Mouse (Mus musculus): ENCODE measurements around the gene Tspan11.

Tspan11 gene

GRCm38 (mm10) chr6:127956172-127956571 is 68.8 kb downstream of the Tspan11 start:
- ChIA-PET CTCF (interaction anchor here in 1 of 4 experiments (0.5 kb wide), 1 partner anchor 265 kb away, joined by 3 read pairs; no protein-coding TSS in a partner anchor), POLR2A (no interaction called here)

GRCm38 (mm10) chr6:127960203-127960602 is 72.8 kb downstream of the Tspan11 start:
- POLR2A ChIA-PET, result no interaction called here

DNA sequence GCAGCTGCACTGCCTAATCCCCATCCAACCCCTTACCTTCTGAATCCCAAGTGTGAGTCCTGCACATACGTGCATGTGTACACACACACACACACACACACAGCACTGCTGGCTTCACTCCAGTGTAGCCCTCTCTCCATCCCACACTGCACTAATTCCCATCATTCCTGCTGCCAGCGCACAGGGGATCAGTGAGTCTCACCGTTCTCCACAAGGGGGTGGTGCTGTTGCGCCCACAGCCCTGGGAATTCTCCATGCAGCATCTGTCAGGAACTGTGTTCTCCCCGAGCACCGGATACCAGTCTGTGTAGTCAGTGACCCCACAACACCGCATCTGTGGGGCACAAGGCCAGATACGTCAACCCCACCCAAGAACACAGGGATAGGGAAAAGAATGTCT is 78.1 kb downstream of the Tspan11 start:
- ChIA-PET CTCF (interaction anchor here in 3 of 4 experiments (0.6 to 1.1 kb wide), 3 partner anchors 135 to 1078 kb away, joined by 3 to 4 read pairs (median 3); no protein-coding TSS in a partner anchor), POLR2A (interaction anchor here in 1 of 4 experiments (0.7 kb wide), 1 partner anchor 202 kb away, joined by 3 read pairs; no protein-coding TSS in a partner anchor)

More at GRCm38 (mm10) chr6:127960203-127960602, 72.8 kb downstream of the Tspan11 start:
- CTCF ChIA-PET, result interaction anchor here in 1 of 4 experiments (0.5 kb wide), 1 partner anchor 336 kb away, joined by 18 read pairs; no protein-coding TSS in a partner anchor

GRCm38 (mm10) chr6:127969709-127970108 is 82.3 kb downstream of the Tspan11 start:
- POLR2A ChIA-PET, result interaction anchor here in 2 of 4 experiments (0.9 to 1.0 kb wide), 3 partner anchors 36 to 116 kb away, joined by 3 read pairs; no protein-coding TSS in a partner anchor
- CTCF ChIA-PET, result interaction anchor here (0.6 to 3.0 kb wide), 34 partner anchors 8 to 836 kb away, joined by 3 to 17 read pairs (median 4); partner anchors contain the start of gene Tspan9 (in 1 of the 4)

- ChIA-PET POLR2A (interaction anchor here in 3 of 4 experiments (0.7 to 1.2 kb wide), 5 partner anchors 35 to 135 kb away, joined by 3 read pairs; no protein-coding TSS in a partner anchor), CTCF (interaction anchor here (0.5 to 3.0 kb wide), 53 partner anchors 8 to 835 kb away, joined by 3 to 17 read pairs (median 3); partner anchors contain the start of gene Tspan9 (in 1 of the 4))
These were observed 82.7 kb downstream of the Tspan11 start for GRCm38 (mm10) chr6:127970120-127970519.

GRCm38 (mm10) chr6:127970848-127971247 is 83.5 kb downstream of the Tspan11 start:
- CTCF ChIA-PET, result interaction anchor here (0.5 to 3.0 kb wide), 49 partner anchors 8 to 835 kb away, joined by 3 to 17 read pairs (median 3); partner anchors contain the start of gene Tspan9 (in 1 of the 4)
- POLR2A ChIA-PET, result interaction anchor here in 2 of 4 experiments (0.9 to 2.2 kb wide), 7 partner anchors 35 to 235 kb away, joined by 3 to 7 read pairs (median 3); no protein-coding TSS in a partner anchor

- ChIA-PET CTCF (interaction anchor here in 3 of 4 experiments (0.8 to 3.0 kb wide), 9 partner anchors 12 to 256 kb away, joined by 3 to 16 read pairs (median 5); no protein-coding TSS in a partner anchor), POLR2A (interaction anchor here in 2 of 4 experiments (0.6 to 2.2 kb wide), 5 partner anchors 9 to 236 kb away, joined by 3 to 7 read pairs (median 3); no protein-coding TSS in a partner anchor)
These were observed 84.5 kb downstream of the Tspan11 start for GRCm38 (mm10) chr6:127971931-127972330.

GRCm38 (mm10) chr6:127973553-127973952 is 86.2 kb downstream of the Tspan11 start:
- POLR2A ChIA-PET, result interaction anchor here in 2 of 4 experiments (0.6 to 1.2 kb wide), 3 partner anchors 18 to 428 kb away, joined by 3 to 5 read pairs (median 3); no protein-coding TSS in a partner anchor
- CTCF ChIA-PET, result interaction anchor here (0.5 to 1.2 kb wide), 10 partner anchors 8 to 614 kb away, joined by 3 to 17 read pairs (median 4); no protein-coding TSS in a partner anchor

- CTCF ChIA-PET, result interaction anchor here in 1 of 4 experiments (1.7 kb wide), 1 partner anchor 54 kb away, joined by 9 read pairs; no protein-coding TSS in a partner anchor
These were observed 86.6 kb downstream of the Tspan11 start for GRCm38 (mm10) chr6:127974000-127974399.

GRCm38 (mm10) chr6:127976695-127977094 is 89.3 kb downstream of the Tspan11 start:
- ChIA-PET POLR2A (interaction anchor here in 3 of 4 experiments (0.5 to 1.6 kb wide), 3 partner anchors 13 to 481 kb away, joined by 3 to 4 read pairs (median 3); no protein-coding TSS in a partner anchor), CTCF (no interaction called here)

More at GRCm38 (mm10) chr6:127974000-127974399, 86.6 kb downstream of the Tspan11 start:
- POLR2A ChIA-PET, result interaction anchor here in 1 of 4 experiments (1.2 kb wide), 1 partner anchor 18 kb away, joined by 3 read pairs; no protein-coding TSS in a partner anchor

DNA sequence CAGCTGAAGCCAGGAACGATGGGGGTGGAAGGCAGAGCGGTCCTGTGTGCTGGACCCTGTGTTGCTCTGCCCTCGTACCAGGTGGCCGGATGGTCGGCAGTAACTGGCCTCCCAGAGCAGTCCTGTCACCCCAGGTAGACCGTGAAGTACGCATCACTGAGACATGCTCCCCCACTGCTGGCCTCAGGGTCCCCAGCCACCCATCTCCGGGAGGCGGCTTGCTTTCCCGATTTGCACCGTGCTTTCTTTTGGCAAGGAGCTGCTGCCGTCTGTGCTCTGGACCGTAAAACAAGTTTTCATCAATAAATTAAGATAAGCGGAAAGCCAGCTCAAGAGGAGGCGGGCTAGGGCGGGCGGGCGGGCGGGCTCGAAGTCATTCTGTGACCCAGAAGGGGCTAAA is 91.6 kb downstream of the Tspan11 start:
- CTCF ChIA-PET, result interaction anchor here in 3 of 4 experiments (0.6 to 1.5 kb wide), 7 partner anchors 9 to 378 kb away, joined by 3 to 8 read pairs (median 3); no protein-coding TSS in a partner anchor
- POLR2A ChIA-PET, result interaction anchor here in 3 of 4 experiments (0.6 to 1.7 kb wide), 7 partner anchors 12 to 239 kb away, joined by 3 to 7 read pairs (median 4); no protein-coding TSS in a partner anchor

DNA sequence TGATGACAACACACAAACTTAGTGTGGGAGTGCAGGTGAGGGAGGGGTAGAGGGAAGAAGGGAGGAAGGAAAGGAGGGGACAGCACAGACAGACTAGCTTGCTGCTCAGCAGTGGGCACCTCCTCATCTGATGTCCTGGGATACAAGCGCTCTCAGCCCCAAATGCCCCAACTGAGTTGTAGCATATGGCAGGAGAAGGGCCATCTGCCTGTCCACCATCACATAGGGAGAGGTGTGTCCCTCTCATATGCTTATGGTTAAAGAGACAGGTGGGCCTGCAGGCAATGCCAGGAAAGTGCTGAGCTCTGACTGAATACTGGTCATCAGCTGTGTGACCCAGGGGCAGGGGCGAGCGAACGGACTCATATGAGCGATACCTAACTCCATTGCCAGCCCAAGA is 92.4 kb downstream of the Tspan11 start:
- ChIA-PET CTCF (interaction anchor here in 2 of 4 experiments (1.5 kb wide), 2 partner anchors 10 to 17 kb away, joined by 3 to 8 read pairs; no protein-coding TSS in a partner anchor), POLR2A (interaction anchor here in 2 of 4 experiments (1.1 to 1.7 kb wide), 4 partner anchors 19 to 220 kb away, joined by 3 to 7 read pairs (median 4); no protein-coding TSS in a partner anchor)

- POLR2A ChIA-PET, result interaction anchor here in 2 of 4 experiments (0.6 to 1.7 kb wide), 4 partner anchors 8 to 220 kb away, joined by 3 to 7 read pairs (median 3); no protein-coding TSS in a partner anchor
These were observed 93.1 kb downstream of the Tspan11 start for GRCm38 (mm10) chr6:127980381-127981045.

DNA sequence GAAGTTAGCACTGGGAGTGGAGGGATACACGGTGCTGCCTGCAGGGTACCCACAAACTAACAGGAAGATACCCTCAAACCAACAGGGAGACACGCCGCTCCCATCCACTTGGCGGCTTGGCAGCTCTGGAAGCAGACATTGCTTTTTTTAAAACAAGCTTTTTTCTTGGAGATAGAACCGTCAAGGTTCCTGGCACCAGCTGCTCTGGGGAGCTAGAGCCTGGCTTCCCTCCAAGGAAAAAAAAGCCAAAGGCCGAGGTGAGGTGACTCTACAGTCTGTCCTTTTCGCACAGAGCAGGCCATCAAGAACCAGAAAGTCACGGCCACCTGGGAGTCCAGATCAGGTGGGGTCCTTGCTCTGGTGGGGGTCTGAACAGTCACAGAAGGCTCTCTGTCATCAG is 93.8 kb downstream of the Tspan11 start:
- CTCF ChIA-PET, result interaction anchor here in 3 of 4 experiments (0.7 to 2.3 kb wide), 6 partner anchors 11 to 53 kb away, joined by 3 to 11 read pairs (median 3); no protein-coding TSS in a partner anchor
- POLR2A ChIA-PET, result interaction anchor here in 2 of 4 experiments (0.9 to 1.3 kb wide), 3 partner anchors 9 to 139 kb away, joined by 3 read pairs; no protein-coding TSS in a partner anchor

More at GRCm38 (mm10) chr6:127980381-127981045, 93.1 kb downstream of the Tspan11 start:
- CTCF ChIA-PET, result interaction anchor here in 3 of 4 experiments (0.7 to 2.3 kb wide), 7 partner anchors 10 to 428 kb away, joined by 3 to 11 read pairs (median 3); no protein-coding TSS in a partner anchor

GRCm38 (mm10) chr6:127986357-127986756 is 99.0 kb downstream of the Tspan11 start:
- CTCF ChIA-PET, result interaction anchor here in 2 of 4 experiments (1.0 to 1.4 kb wide), 2 partner anchors 11 to 16 kb away, joined by 3 read pairs; no protein-coding TSS in a partner anchor
- POLR2A ChIA-PET, result no interaction called here

DNA sequence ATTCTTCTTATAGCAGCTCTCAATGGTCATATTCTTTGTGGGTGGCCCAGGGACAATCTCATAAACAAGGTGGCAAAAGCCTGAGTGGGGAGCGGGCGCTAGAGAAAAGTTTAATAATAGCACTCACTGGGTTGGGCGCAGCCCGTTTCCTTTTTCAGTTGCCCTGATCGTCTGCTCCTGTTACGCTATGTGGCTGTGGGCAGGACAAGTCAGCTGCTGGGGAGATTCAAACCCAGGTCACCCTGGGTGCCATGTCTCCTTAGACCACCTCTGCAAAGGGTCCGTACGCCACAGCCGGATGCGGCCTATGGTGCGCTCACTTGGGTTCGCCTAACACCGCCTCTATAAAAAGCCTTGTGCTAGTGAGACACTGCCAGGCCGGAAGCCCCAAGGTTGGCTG is 100.0 kb downstream of the Tspan11 start:
- POLR2A ChIA-PET, result no interaction called here
- CTCF ChIA-PET, result no interaction called here

DNA sequence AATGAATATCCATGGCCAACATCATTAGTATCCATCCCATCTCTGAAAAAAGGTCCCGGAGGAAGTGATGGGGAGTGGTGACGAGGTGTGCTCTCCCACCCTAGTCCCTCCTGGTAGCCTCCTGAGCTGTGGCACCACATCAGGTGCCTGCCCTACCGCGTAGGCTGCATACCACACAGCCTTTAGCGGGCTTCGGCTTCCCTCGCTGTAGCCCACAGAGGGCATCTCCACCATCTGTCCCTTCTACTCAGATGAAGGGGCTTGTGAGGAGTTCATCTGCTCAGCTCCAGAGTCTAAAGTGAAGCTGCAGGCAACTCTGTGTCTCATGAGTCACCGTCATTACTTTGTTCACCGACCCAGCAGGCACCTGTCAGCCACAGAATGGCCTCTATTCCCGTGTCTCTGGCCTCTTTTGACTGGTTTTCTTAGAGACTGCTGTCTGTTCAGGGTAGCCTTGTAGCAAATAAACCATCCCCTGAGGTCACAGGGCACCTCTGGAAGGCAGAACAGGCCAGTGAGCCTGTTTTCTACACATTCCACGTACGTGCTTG is 101.6 kb downstream of the Tspan11 start:
- CTCF ChIA-PET, result interaction anchor here in 1 of 4 experiments (0.6 kb wide), 1 partner anchor 102 kb away, joined by 3 read pairs; no protein-coding TSS in a partner anchor
- POLR2A ChIA-PET, result interaction anchor here in 1 of 4 experiments (1.1 to 1.5 kb wide), 2 partner anchors 13 to 22 kb away, joined by 3 to 4 read pairs; no protein-coding TSS in a partner anchor
